Mouse (Mus musculus): ENCODE measurements around the gene Tle2.

Gene Tle2

GRCm38 (mm10) chr10:81574081-81575056, at the start of gene Tle2:
Gene Tle2 (plus strand): TSS chr10:81574561.
- ChIA-PET POLR2A (interaction anchor here in 3 of 4 experiments (0.7 to 3.3 kb wide), 10 partner anchors 9 to 72 kb away, joined by 3 to 12 read pairs (median 4); partner anchors contain the start of gene Aes (in 1 of the 3)), CTCF (interaction anchor here in 3 of 4 experiments (0.8 to 1.8 kb wide), 11 partner anchors 9 to 501 kb away, joined by 3 to 9 read pairs (median 4); no protein-coding TSS in a partner anchor)

- POLR2A ChIA-PET, result interaction anchor here in 3 of 4 experiments (0.9 to 5.9 kb wide), 8 partner anchors 17 to 123 kb away, joined by 3 to 48 read pairs (median 5); partner anchors contain the start of gene S1pr4 (in 1 of the 3)
- CTCF ChIA-PET, result interaction anchor here (0.5 to 7.1 kb wide), 23 partner anchors 10 to 350 kb away, joined by 3 to 43 read pairs (median 4); partner anchors contain the start of gene Celf5 (in 1 of the 4)
Measured at GRCm38 (mm10) chr10:81525017-81525694, 49.2 kb upstream of the Tle2 start.

GRCm38 (mm10) chr10:81526779-81527178, 47.6 kb upstream of the Tle2 start:
- POLR2A ChIA-PET, result interaction anchor here in 2 of 4 experiments (1.0 to 5.9 kb wide), 6 partner anchors 18 to 178 kb away, joined by 3 to 48 read pairs (median 8); no protein-coding TSS in a partner anchor
- CTCF ChIA-PET, result interaction anchor here (0.6 to 7.1 kb wide), 30 partner anchors 8 to 328 kb away, joined by 3 to 43 read pairs (median 4); partner anchors contain the start of gene Pip5k1c (in 1 of the 4)

- POLR2A ChIA-PET, result interaction anchor here in 3 of 4 experiments (0.9 to 3.3 kb wide), 7 partner anchors 20 to 243 kb away, joined by 3 to 16 read pairs (median 4); partner anchors contain the start of genes Cactin (in 1 of the 3) and Pip5k1c (in 1 of the 3)
Measured at GRCm38 (mm10) chr10:81534826-81535225, 39.5 kb upstream of the Tle2 start.

GRCm38 (mm10) chr10:81536734-81537133, 37.6 kb upstream of the Tle2 start:
- ChIA-PET CTCF (interaction anchor here (0.6 to 12.9 kb wide), 38 partner anchors 10 to 1682 kb away, joined by 3 to 175 read pairs (median 4); partner anchors contain the start of genes Fzr1 (in 2 of the 4), Pip5k1c (in 2 of the 4), Aes (in 1 of the 4) and Ptbp1 (in 1 of the 4)), POLR2A (interaction anchor here in 3 of 4 experiments (0.5 to 3.3 kb wide), 24 partner anchors 9 to 714 kb away, joined by 3 to 16 read pairs (median 4); partner anchors contain the start of genes Ncln (in 2 of the 3), Ankrd24 (in 1 of the 3), Gna11 (in 1 of the 3) and Sirt6 (in 1 of the 3))

More at GRCm38 (mm10) chr10:81534826-81535225, 39.5 kb upstream of the Tle2 start:
- CTCF ChIA-PET, result interaction anchor here in 2 of 4 experiments (0.6 to 12.9 kb wide), 9 partner anchors 17 to 242 kb away, joined by 3 to 175 read pairs (median 4); partner anchors contain the start of genes Ncln (in 1 of the 2) and Pip5k1c (in 1 of the 2)

- ChIA-PET CTCF (interaction anchor here (0.6 to 12.9 kb wide), 12 partner anchors 13 to 294 kb away, joined by 3 to 175 read pairs (median 5); partner anchors contain the start of genes Aes (in 1 of the 4) and Pip5k1c (in 1 of the 4)), POLR2A (interaction anchor here in 3 of 4 experiments (0.6 to 3.3 kb wide), 7 partner anchors 13 to 715 kb away, joined by 3 to 16 read pairs (median 4); partner anchors contain the start of genes Ankrd24 (in 1 of the 3), Ncln (in 1 of the 3) and Sirt6 (in 1 of the 3))
Measured at GRCm38 (mm10) chr10:81537429-81537828, 36.9 kb upstream of the Tle2 start.

GRCm38 (mm10) chr10:81538321-81539048, 35.9 kb upstream of the Tle2 start:
- CTCF ChIA-PET, result interaction anchor here (0.7 to 12.9 kb wide), 10 partner anchors 11 to 246 kb away, joined by 3 to 175 read pairs (median 4); partner anchors contain the start of genes Celf5 (in 1 of the 4) and Pip5k1c (in 1 of the 4)
- POLR2A ChIA-PET, result interaction anchor here in 2 of 4 experiments (0.6 to 4.9 kb wide), 5 partner anchors 14 to 607 kb away, joined by 3 to 20 read pairs (median 5); no protein-coding TSS in a partner anchor

- CTCF ChIA-PET, result interaction anchor here in 1 of 4 experiments (1.2 to 12.9 kb wide), 2 partner anchors 11 to 23 kb away, joined by 3 to 175 read pairs; no protein-coding TSS in a partner anchor
- POLR2A ChIA-PET, result interaction anchor here in 2 of 4 experiments (0.6 to 4.9 kb wide), 3 partner anchors 11 to 146 kb away, joined by 3 to 20 read pairs (median 4); no protein-coding TSS in a partner anchor
Measured at GRCm38 (mm10) chr10:81541363-81541762, 33.0 kb upstream of the Tle2 start.

- CTCF ChIA-PET, result interaction anchor here in 2 of 4 experiments (0.8 to 12.9 kb wide), 4 partner anchors 11 to 39 kb away, joined by 3 to 175 read pairs (median 4); no protein-coding TSS in a partner anchor
- POLR2A ChIA-PET, result interaction anchor here in 2 of 4 experiments (0.6 to 4.9 kb wide), 5 partner anchors 9 to 146 kb away, joined by 3 to 20 read pairs (median 4); no protein-coding TSS in a partner anchor
Measured at GRCm38 (mm10) chr10:81541803-81542202, 32.6 kb upstream of the Tle2 start.

GRCm38 (mm10) chr10:81542727-81543460, 31.5 kb upstream of the Tle2 start:
- ChIA-PET POLR2A (interaction anchor here (0.7 to 4.9 kb wide), 15 partner anchors 8 to 141 kb away, joined by 3 to 20 read pairs (median 3); partner anchors contain the start of gene Ncln (in 1 of the 4)), CTCF (interaction anchor here in 3 of 4 experiments (0.6 to 12.9 kb wide), 10 partner anchors 8 to 129 kb away, joined by 3 to 175 read pairs (median 4); no protein-coding TSS in a partner anchor)

GRCm38 (mm10) chr10:81543633-81544032, 30.7 kb upstream of the Tle2 start:
- ChIA-PET CTCF (interaction anchor here in 3 of 4 experiments (0.6 to 12.9 kb wide), 11 partner anchors 8 to 223 kb away, joined by 3 to 175 read pairs (median 5); partner anchors contain the start of gene Cactin (in 1 of the 3)), POLR2A (interaction anchor here (0.5 to 4.9 kb wide), 19 partner anchors 9 to 142 kb away, joined by 3 to 20 read pairs (median 3); partner anchors contain the start of gene Ncln (in 1 of the 4))

- CTCF ChIA-PET, result interaction anchor here in 3 of 4 experiments (0.6 to 12.9 kb wide), 13 partner anchors 8 to 304 kb away, joined by 3 to 175 read pairs (median 4); partner anchors contain the start of genes Cactin (in 1 of the 3), Celf5 (in 1 of the 3), Fzr1 (in 1 of the 3) and Ncln (in 1 of the 3)
Measured at GRCm38 (mm10) chr10:81544296-81545160, 29.8 kb upstream of the Tle2 start.

GRCm38 (mm10) chr10:81545161-81545747, 29.1 kb upstream of the Tle2 start, which contains the start of gene Gna11:
Gene Gna11 (minus strand): TSS chr10:81545190.
- POLR2A ChIA-PET, result interaction anchor here in 3 of 4 experiments (0.5 to 3.3 kb wide), 28 partner anchors 9 to 1617 kb away, joined by 3 to 9 read pairs (median 4); partner anchors contain the start of genes Ankrd24 (in 1 of the 3), Apba3 (in 1 of the 3), Cactin (in 1 of the 3) and Dohh (in 1 of the 3)
- CTCF ChIA-PET, result interaction anchor here in 2 of 4 experiments (0.6 to 12.9 kb wide), 10 partner anchors 7 to 1377 kb away, joined by 3 to 175 read pairs (median 4); partner anchors contain the start of genes Celf5 (in 1 of the 2), Ncln (in 1 of the 2) and Pip5k1c (in 1 of the 2)

More at GRCm38 (mm10) chr10:81544296-81545160, 29.8 kb upstream of the Tle2 start:
- POLR2A ChIA-PET, result interaction anchor here in 3 of 4 experiments (0.5 to 3.3 kb wide), 25 partner anchors 8 to 252 kb away, joined by 3 to 9 read pairs (median 3); partner anchors contain the start of genes Ankrd24 (in 1 of the 3), Cactin (in 1 of the 3), Dohh (in 1 of the 3) and Fzr1 (in 1 of the 3)
